Mouse (Mus musculus): ENCODE measurements around the gene Gm10491. TPM values are rescaled to one million over a fixed set of nuclear protein-coding genes. Genes with fewer than 3 reads are reported as not detected.
A peak's percentile ranks its signal among the peaks of the same experiment; 100 is the strongest.

Gene Gm10491
- total RNA-seq, 2 experiments from 2014 or later: not detected

GRCm38 (mm10) chrX:7898211-7898610 is 9.4 kb downstream of the Gm10491 start:
- DNase-seq (ENCODE audit: low spot score in 2 of 2): no peak
- intact Hi-C loops (cut with DNase I): no loop called here

GRCm38 (mm10) chrX:7883841-7884567 is 23.6 kb downstream of the Gm10491 start, which contains the start of gene Slc35a2:
Slc35a2 (plus strand) TSS chrX:7884028.
- intact Hi-C loops (cut with DNase I): no loop called here
- peak; percentile 78 to 89 for DNase-seq (ENCODE audit: low spot score in 2 of 2)

GRCm38 (mm10) chrX:7879819-7880218 is 27.8 kb downstream of the Gm10491 start:
- peak; percentile 60 to 80 for DNase-seq (ENCODE audit: low spot score in 2 of 2)
- intact Hi-C loops (cut with DNase I): loop anchor here (5.0 kb wide), 1 partner anchor 38 kb away; the partner anchor contains the start of gene Otud5

- intact Hi-C loops (cut with DNase I): loop anchor here (5.0 kb wide), 1 partner anchor 36 kb away; the partner anchor contains the start of gene Otud5
- DNase-seq (ENCODE audit: low spot score in 2 of 2): peak; percentile 26 to 28
Measured at GRCm38 (mm10) chrX:7878495-7878894, 29.1 kb downstream of the Gm10491 start.

- DNase-seq (ENCODE audit: low spot score in 2 of 2): peak; percentile 82 to 87
- intact Hi-C loops (cut with DNase I): loop anchor here (5.0 kb wide), 1 partner anchor 36 kb away; the partner anchor contains the start of gene Otud5
Measured at GRCm38 (mm10) chrX:7878007-7878419, 29.6 kb downstream of the Gm10491 start, which contains the start of gene Pim2. Pim2 (plus strand) TSS chrX:7878262.

GRCm38 (mm10) chrX:7869826-7870225 is 37.8 kb downstream of the Gm10491 start:
- intact Hi-C loops (cut with DNase I): no loop called here

GRCm38 (mm10) chrX:7868506-7868905 is 39.1 kb downstream of the Gm10491 start:
- no peak for DNase-seq (ENCODE audit: low spot score in 2 of 2)
- intact Hi-C loops (cut with DNase I): no loop called here

More at GRCm38 (mm10) chrX:7869826-7870225, 37.8 kb downstream of the Gm10491 start:
- DNase-seq (ENCODE audit: low spot score in 2 of 2): no peak

- intact Hi-C loops (cut with DNase I): no loop called here
- no peak for DNase-seq (ENCODE audit: low spot score in 2 of 2)
Measured at GRCm38 (mm10) chrX:7867141-7867540, 40.5 kb downstream of the Gm10491 start.

GRCm38 (mm10) chrX:7865786-7866185 is 41.8 kb downstream of the Gm10491 start:
- DNase-seq (ENCODE audit: low spot score in 2 of 2): no peak
- intact Hi-C loops (cut with DNase I): no loop called here

- no peak for DNase-seq (ENCODE audit: low spot score in 2 of 2)
- intact Hi-C loops (cut with DNase I): no loop called here
Measured at GRCm38 (mm10) chrX:7865343-7865742, 42.3 kb downstream of the Gm10491 start.

- intact Hi-C loops (cut with DNase I): no loop called here
- no peak for DNase-seq (ENCODE audit: low spot score in 2 of 2)
Measured at GRCm38 (mm10) chrX:7864551-7864950, 43.1 kb downstream of the Gm10491 start.

- intact Hi-C loops (cut with DNase I): no loop called here
- no peak for DNase-seq (ENCODE audit: low spot score in 2 of 2)
Measured at GRCm38 (mm10) chrX:7863181-7863580, 44.5 kb downstream of the Gm10491 start.

GRCm38 (mm10) chrX:7859191-7859753 is 48.4 kb downstream of the Gm10491 start:
- intact Hi-C loops (cut with DNase I): no loop called here
- no peak for DNase-seq (ENCODE audit: low spot score in 2 of 2)

Other genes with a start within 250 kb of the Gm10491 start
- gene Plp2, start 236.4 kb downstream of the Gm10491 start, total RNA-seq (2021): 1 to 10 TPM; 5.9 to 7.7 TPM
- gene Magix, start 226.6 kb downstream of the Gm10491 start, total RNA-seq (2021): under 1 TPM; 0.41 to 0.57 TPM
- gene Gpkow, start 210.7 kb downstream of the Gm10491 start, total RNA-seq (2021): 10 to 100 TPM; 33.2 to 34.0 TPM
- 10 to 100 TPM; 57.6 to 61.6 TPM for gene Wdr45, start 193.5 kb downstream of the Gm10491 start, total RNA-seq (2021)
- not detected for gene Gm45208, start 185.6 kb downstream of the Gm10491 start, total RNA-seq (2021)
- 100 to 1,000 TPM in 1 of 2 experiments, 10 to 100 TPM in 1; 99.9 to 103 TPM for gene Praf2, start 179.4 kb downstream of the Gm10491 start, total RNA-seq (2021)
- gene Ccdc120, start 156.9 kb downstream of the Gm10491 start, total RNA-seq (2021): 10 to 100 TPM; 19.5 to 22.1 TPM
- gene Tfe3, start 145.3 kb downstream of the Gm10491 start, total RNA-seq (2021): 10 to 100 TPM; 29.9 to 36.0 TPM
- gene Gripap1, start 118.1 kb downstream of the Gm10491 start, total RNA-seq (2021): 100 to 1,000 TPM in 1 of 2 experiments, 10 to 100 TPM in 1; 99.6 to 105 TPM
- 1 to 10 TPM; 7.0 to 8.9 TPM for gene Kcnd1, start 85.5 kb downstream of the Gm10491 start, total RNA-seq (2021)
- gene Otud5, start 66.5 kb downstream of the Gm10491 start, total RNA-seq (2021): 10 to 100 TPM; 74.8 to 83.2 TPM
- 10 to 100 TPM; 55.3 to 57.3 TPM for gene Pim2, start 29.6 kb downstream of the Gm10491 start, total RNA-seq (2021)
- gene Slc35a2, start 23.8 kb downstream of the Gm10491 start, total RNA-seq (2021): 10 to 100 TPM; 46.6 to 47.4 TPM
- 10 to 100 TPM; 77.7 to 86.6 TPM for gene Pqbp1, start 8.6 kb downstream of the Gm10491 start, total RNA-seq (2021)
- gene Timm17b, start 8.5 kb downstream of the Gm10491 start, total RNA-seq (2021): 10 to 100 TPM; 19.1 to 21.7 TPM
- not detected for gene Gm10490, start 1.7 kb upstream of the Gm10491 start, total RNA-seq (2021)
- 100 to 1,000 TPM; 397 to 420 TPM for gene Pcsk1n, start 12.0 kb upstream of the Gm10491 start, total RNA-seq (2021)
- gene Eras, start 20.8 kb upstream of the Gm10491 start, total RNA-seq (2021): not detected
- gene Hdac6, start 40.1 kb upstream of the Gm10491 start, total RNA-seq (2021): 10 to 100 TPM; 49.9 to 50.4 TPM
- not detected for gene Gata1, start 70.2 kb upstream of the Gm10491 start, total RNA-seq (2021)
- gene Glod5, start 110.7 kb upstream of the Gm10491 start, total RNA-seq (2021): not detected
- 10 to 100 TPM; 22.3 to 26.5 TPM for gene Suv39h1, start 166.9 kb upstream of the Gm10491 start, total RNA-seq (2021)
- 1 to 10 TPM; 1.1 to 1.5 TPM for gene Was, start 182.7 kb upstream of the Gm10491 start, total RNA-seq (2021)
- 100 to 1,000 TPM; 189 to 222 TPM for gene Wdr13, start 225.1 kb upstream of the Gm10491 start, total RNA-seq (2021)
- 100 to 1,000 TPM in 1 of 2 experiments, 10 to 100 TPM in 1; 97.4 to 123 TPM for gene Rbm3, start 238.0 kb upstream of the Gm10491 start, total RNA-seq (2021)

All from left cerebral cortex, postnatal 25 days (tissue).